Mouse (Mus musculus) right cerebral cortex, adult 18-20 months (tissue): ENCODE measurements around the gene Abca7.
A peak's percentile ranks its signal among the peaks of the same experiment; 100 is the strongest.

Experiments
- DNase-seq: peaks from one replicate; pipeline ENCODE4 v3.0.0; 2022; ENCODE audit warnings: mixed read lengths

Gene Abca7

GRCm38 (mm10) chr10:79974668-79975067, 21.6 kb upstream of the Abca7 start:
- DNase-seq: no peak

GRCm38 (mm10) chr10:79976071-79976721, 20.1 kb upstream of the Abca7 start:
- no peak for DNase-seq

- no peak for DNase-seq
Observed at GRCm38 (mm10) chr10:79976722-79977107, 19.6 kb upstream of the Abca7 start.

GRCm38 (mm10) chr10:79977324-79977723, 19.0 kb upstream of the Abca7 start:
- DNase-seq: no peak

GRCm38 (mm10) chr10:79978061-79978460, 18.2 kb upstream of the Abca7 start:
- DNase-seq: no peak

GRCm38 (mm10) chr10:79979401-79980155, 16.7 kb upstream of the Abca7 start:
- DNase-seq: no peak

GRCm38 (mm10) chr10:79983205-79983604, 13.1 kb upstream of the Abca7 start:
- no peak for DNase-seq

GRCm38 (mm10) chr10:79983670-79984069, 12.6 kb upstream of the Abca7 start:
- DNase-seq: peak; percentile 55

GRCm38 (mm10) chr10:79984195-79984816, 12.0 kb upstream of the Abca7 start, which contains the start of gene Tmem259:
Tmem259 (minus strand) TSS chr10:79984330.
- DNase-seq: peak; percentile 89

GRCm38 (mm10) chr10:79984871-79985270, 11.4 kb upstream of the Abca7 start:
- peak; percentile 98 for DNase-seq

GRCm38 (mm10) chr10:79985334-79986231, 10.7 kb upstream of the Abca7 start:
- DNase-seq: peak; percentile 67

- DNase-seq: no peak
Observed at GRCm38 (mm10) chr10:79986232-79986878, 9.9 kb upstream of the Abca7 start.

- peak; percentile 80 for DNase-seq
Observed at GRCm38 (mm10) chr10:79986963-79987362, 9.3 kb upstream of the Abca7 start.

- DNase-seq: no peak
Observed at GRCm38 (mm10) chr10:79987771-79988505, 8.4 kb upstream of the Abca7 start.

- no peak for DNase-seq
Observed at GRCm38 (mm10) chr10:79988506-79989271, 7.6 kb upstream of the Abca7 start, which contains the start of gene Cnn2. Cnn2 (plus strand) TSS chr10:79988584.

GRCm38 (mm10) chr10:79989272-79989786, 7.0 kb upstream of the Abca7 start:
- DNase-seq: no peak

GRCm38 (mm10) chr10:79989870-79990269, 6.4 kb upstream of the Abca7 start:
- DNase-seq: no peak

GRCm38 (mm10) chr10:79991099-79991498, 5.2 kb upstream of the Abca7 start:
- DNase-seq: no peak

- DNase-seq: no peak
Observed at GRCm38 (mm10) chr10:79991548-79991947, 4.7 kb upstream of the Abca7 start.

- no peak for DNase-seq
Observed at GRCm38 (mm10) chr10:79994397-79995115, 1.7 kb upstream of the Abca7 start.
